Mouse (Mus musculus) lung, postnatal 0 days (tissue): ENCODE results near the gene Defa2.
"Not testable (repeated sequence)": the region's sequence is repeated elsewhere in the genome, so short reads cannot be mapped to it uniquely, and the experiment has no call there.

ENCODE experiments used
- CTCF ChIP-seq: IDR thresholded peaks from 2 replicates; pipeline ENCODE4 v1.5.1; 2016; ENCODE audit warnings: antibody characterized with exemption, mild to moderate bottlenecking
- EP300 ChIP-seq: IDR thresholded peaks from 2 replicates; pipeline ENCODE4 v1.6.1; 2016; ENCODE audit warnings: antibody characterized with exemption, mild to moderate bottlenecking, control low read depth

GRCm38 (mm10) chr8:21427111-21427510 is 48.8 kb downstream of the Defa2 start, which contains the start of gene Defa36:
- not testable (repeated sequence) for TF ChIP-seq CTCF, EP300
